Mouse (Mus musculus) heart, embryonic 11.5 days (tissue): ENCODE measurements at regions not wholly inside any gene's neighbourhood (a gene's known extent, or its start where the extent isn't known, plus 50 kb on each side); places are given as distances from the start of the nearest gene placed in this dataset.

Experiments
- ATAC-seq: fragments of 200-750 bp; cut with Nextera tagmentation; replicated peaks from 2 replicates; pipeline ENCODE4 v1.8.0; 2017; ENCODE audit warnings: moderate library complexity; ENCODE audit not compliant: insufficient number of reproducible peaks, low FRiP score, low TSS enrichment
- H3K27ac ChIP-seq: fragments of 300-500 bp; sonication (generic); 2 replicates; pipeline ENCODE4 v1.5.1; 2014; ENCODE audit warnings: mild to moderate bottlenecking, low read depth, low read length
- H3K27me3 ChIP-seq: fragments of 300-500 bp; sonication (generic); 2 replicates; pipeline ENCODE4 v1.6.1; 2014; ENCODE audit warnings: mild to moderate bottlenecking, low read length, mixed read lengths; ENCODE audit not compliant: control insufficient read depth, insufficient read depth
- H3K36me3 ChIP-seq: fragments of 300-500 bp; sonication (generic); 2 replicates; pipeline ENCODE4 v1.6.1; 2014; ENCODE audit warnings: mild to moderate bottlenecking, low read length, moderate library complexity, mixed read lengths; ENCODE audit not compliant: control insufficient read depth, insufficient read depth
- H3K4me1 ChIP-seq: fragments of 300-500 bp; sonication (generic); 2 replicates; pipeline ENCODE4 v1.6.1; 2014; ENCODE audit warnings: low read length; ENCODE audit not compliant: control insufficient read depth, insufficient read depth
- H3K4me2 ChIP-seq: fragments of 300-500 bp; sonication (generic); 2 replicates; pipeline ENCODE4 v1.6.1; 2014; ENCODE audit warnings: mild to moderate bottlenecking, moderate library complexity
- H3K4me3 ChIP-seq: fragments of 300-500 bp; sonication (generic); 2 replicates; pipeline ENCODE4 v1.5.1; 2014; ENCODE audit warnings: low read depth, low read length
- H3K9ac ChIP-seq: fragments of 300-500 bp; sonication (generic); 2 replicates; pipeline ENCODE4 v1.6.1; 2014; ENCODE audit warnings: mild to moderate bottlenecking, low read depth, low read length, moderate library complexity
- H3K9me3 ChIP-seq: fragments of 300-500 bp; sonication (generic); replicated peaks from 2 replicates; pipeline ENCODE4 v1.6.1; 2016; ENCODE audit warnings: low read length; ENCODE audit not compliant: control insufficient read depth
- WGBS: fragments of 180-500 bp; shearing (Covaris S2); extraction: QIAGEN DNeasy Blood & Tissue Kit; methylation state at CpG from one replicate; pipeline ENCODE4 v1.1.7; 2014; ENCODE audit not compliant: insufficient replicate concordance; 5-methylcytosine and 5-hydroxymethylcytosine counted together

- Histone ChIP-seq H3K4me1 (no peaks in the 10 kb centered on the region), H3K9ac (no peak overlapping the region), H3K36me3 (no peaks in the 10 kb centered on the region), H3K4me2 (no peak overlapping the region), H3K4me3 (no peak overlapping the region), H3K27me3 (no peaks in the 10 kb centered on the region), H3K9me3 (no peaks in the 10 kb centered on the region), H3K27ac (no peak overlapping the region)
- 83% methylated on average over 7 of the region's 7 CpGs for WGBS
- ATAC-seq: no peak
Measured at GRCm38 (mm10) chr1:88968142-88968541, 102.1 kb upstream of the Sh3bp4 start.

- no peaks in the 10 kb centered on the region for H3K9me3 ChIP-seq
- no peak overlapping the region for H3K27ac ChIP-seq
- no peaks in the 10 kb centered on the region for H3K4me1 ChIP-seq
- H3K36me3 ChIP-seq: no peaks in the 10 kb centered on the region
- H3K27me3 ChIP-seq: no peaks in the 10 kb centered on the region
- H3K9ac ChIP-seq: no peak overlapping the region
- 63% methylated on average over 7 of the region's 7 CpGs for WGBS
- H3K4me3 ChIP-seq: no peak overlapping the region
- H3K4me2 ChIP-seq: no peak overlapping the region
- ATAC-seq: no peak
Measured at GRCm38 (mm10) chr1:88969016-88969415, 101.2 kb upstream of the Sh3bp4 start.

GRCm38 (mm10) chr1:88969630-88970029 lies 100.6 kb upstream of the Sh3bp4 start:
- Histone ChIP-seq H3K36me3 (no peaks in the 10 kb centered on the region), H3K4me1 (no peaks in the 10 kb centered on the region), H3K4me2 (no peak overlapping the region), H3K4me3 (no peak overlapping the region), H3K9ac (no peak overlapping the region), H3K27me3 (no peaks in the 10 kb centered on the region), H3K9me3 (no peaks in the 10 kb centered on the region), H3K27ac (no peak overlapping the region)
- 87% methylated on average over 3 of the region's 3 CpGs for WGBS
- ATAC-seq: no peak

- no peak for ATAC-seq
- H3K36me3 ChIP-seq: no peaks in the 10 kb centered on the region
- no peaks in the 10 kb centered on the region for H3K27me3 ChIP-seq
- no peak overlapping the region for H3K4me2 ChIP-seq
- no peak overlapping the region for H3K9ac ChIP-seq
- H3K4me3 ChIP-seq: no peak overlapping the region
- H3K27ac ChIP-seq: no peak overlapping the region
- H3K4me1 ChIP-seq: no peaks in the 10 kb centered on the region
- H3K9me3 ChIP-seq: no peaks in the 10 kb centered on the region
- WGBS: 87% methylated on average over 8 of the region's 8 CpGs
Measured at GRCm38 (mm10) chr1:88976101-88976500, 94.1 kb upstream of the Sh3bp4 start.

GRCm38 (mm10) chr1:88988011-88988695 lies 82.1 kb upstream of the Sh3bp4 start:
- Histone ChIP-seq H3K36me3 (no peaks in the 10 kb centered on the region), H3K9me3 (no peaks in the 10 kb centered on the region)
- ATAC-seq: no peak

GRCm38 (mm10) chr1:88994588-88995331 lies 75.5 kb upstream of the Sh3bp4 start:
- Histone ChIP-seq H3K9me3 (no peaks in the 10 kb centered on the region), H3K4me2 (no peak overlapping the region), H3K4me1 (peaks cover 16% of the 10 kb centered on the region), H3K36me3 (no peaks in the 10 kb centered on the region), H3K27ac (no peak overlapping the region), H3K9ac (no peak overlapping the region), H3K4me3 (no peak overlapping the region), H3K27me3 (no peaks in the 10 kb centered on the region)
- ATAC-seq: no peak
- 57% methylated on average over 12 of the region's 12 CpGs for WGBS

More at GRCm38 (mm10) chr1:88988011-88988695, 82.1 kb upstream of the Sh3bp4 start:
- Histone ChIP-seq H3K4me2 (no peak overlapping the region), H3K27ac (no peak overlapping the region), H3K4me1 (peaks cover 6% of the 10 kb centered on the region; the same call in 1 of the 2 replicates), H3K27me3 (no peaks in the 10 kb centered on the region), H3K9ac (no peak overlapping the region), H3K4me3 (no peak overlapping the region)

GRCm38 (mm10) chr1:88995945-88996344 lies 74.3 kb upstream of the Sh3bp4 start:
- Histone ChIP-seq H3K9ac (no peak overlapping the region), H3K9me3 (no peaks in the 10 kb centered on the region), H3K27me3 (no peaks in the 10 kb centered on the region), H3K36me3 (no peaks in the 10 kb centered on the region), H3K4me1 (peaks cover 16% of the 10 kb centered on the region), H3K4me2 (no peak overlapping the region), H3K4me3 (no peak overlapping the region), H3K27ac (no peak overlapping the region)
- 34% methylated on average over 8 of the region's 8 CpGs for WGBS
- no peak for ATAC-seq

- Histone ChIP-seq H3K9ac (no peak overlapping the region), H3K4me3 (no peak overlapping the region), H3K4me1 (peaks cover 16% of the 10 kb centered on the region), H3K9me3 (no peaks in the 10 kb centered on the region), H3K36me3 (no peaks in the 10 kb centered on the region), H3K4me2 (no peak overlapping the region), H3K27me3 (no peaks in the 10 kb centered on the region), H3K27ac (no peak overlapping the region)
- WGBS: 67% methylated on average over 7 of the region's 7 CpGs
- ATAC-seq: no peak
Measured at GRCm38 (mm10) chr1:88996657-88997056, 73.6 kb upstream of the Sh3bp4 start.

- H3K4me2 ChIP-seq: no peak overlapping the region
- H3K4me3 ChIP-seq: no peak overlapping the region
- H3K4me1 ChIP-seq: peaks cover 16% of the 10 kb centered on the region
- no peak overlapping the region for H3K27ac ChIP-seq
- WGBS: 75% methylated on average over 12 of the region's 12 CpGs
- H3K9ac ChIP-seq: no peak overlapping the region
- no peaks in the 10 kb centered on the region for H3K27me3 ChIP-seq
- no peaks in the 10 kb centered on the region for H3K9me3 ChIP-seq
- H3K36me3 ChIP-seq: no peaks in the 10 kb centered on the region
- ATAC-seq: no peak
Measured at GRCm38 (mm10) chr1:88997847-88998246, 72.4 kb upstream of the Sh3bp4 start.
